Mouse (Mus musculus): ENCODE measurements at regions not wholly inside any gene's neighbourhood (a gene's known extent, or its start where the extent isn't known, plus 50 kb on each side); places are given as distances from the start of the nearest gene placed in this dataset.

GRCm38 (mm10) chr7:53750985-53751605 lies 1084.2 kb upstream of the Luzp2 start:
- ChIA-PET CTCF (no interaction called here), POLR2A (interaction anchor here in 1 of 4 experiments (0.6 kb wide), 1 partner anchor 447 kb away, joined by 3 read pairs; no protein-coding TSS in a partner anchor)

Measured in embryonic stem cell, embryonic (primary cell).